Mouse (Mus musculus): ENCODE measurements around the gene Wnt11. TPM values are rescaled to one million over a fixed set of nuclear protein-coding genes. Genes with fewer than 3 reads are reported as not detected.

Gene Wnt11
- not detected for polyA plus RNA-seq (2014; fragmentation: Illumina TruSeq; extraction: RNeasy Lipid Tissue Mini Kit (QIAGEN cat#74804); ENCODE audit: low read depth, low replicate concordance)

DNA sequence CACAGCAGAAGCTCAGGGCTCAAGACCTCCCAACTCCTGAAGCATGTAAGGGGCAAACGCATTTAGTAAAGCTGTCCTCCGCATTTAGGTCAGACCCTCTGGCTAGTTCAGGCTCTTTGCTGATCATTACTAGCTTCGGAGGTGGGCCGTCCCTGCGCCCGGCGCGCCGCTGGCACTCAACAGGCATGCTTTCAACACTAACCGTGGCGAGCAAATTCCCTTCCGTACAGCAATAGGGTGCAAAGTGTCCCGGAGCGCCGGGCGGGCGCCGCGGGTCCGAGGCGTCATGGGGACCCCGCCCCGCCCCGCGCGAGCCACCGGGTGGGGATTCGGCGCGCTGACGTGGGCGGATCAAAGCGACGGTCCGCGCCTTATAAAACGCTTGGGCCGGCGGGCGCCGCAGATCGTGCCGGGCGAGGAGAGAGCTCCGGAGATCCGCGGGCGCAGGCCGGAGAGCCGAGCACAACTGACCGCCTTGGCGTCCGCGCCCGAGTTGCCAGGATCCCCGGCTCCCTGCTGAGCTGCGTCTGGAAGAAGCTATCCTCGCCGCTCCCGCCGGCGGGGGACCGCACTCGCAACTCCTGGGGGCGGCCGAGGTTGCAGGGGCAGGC lies at the start of gene Wnt11:
Gene Wnt11, plus strand, starts transcription at position 402 of the 611 bp plus-strand sequence.

Other genes starting within 250 kb of the Wnt11 start
- 10.3 TPM for gene Emsy, start 178.3 kb upstream of the Wnt11 start, polyA plus RNA-seq (2014; fragmentation: Illumina TruSeq; extraction: RNeasy Lipid Tissue Mini Kit (QIAGEN cat#74804); ENCODE audit: low read depth, low replicate concordance)
- gene Thap12, start 132.0 kb upstream of the Wnt11 start, polyA plus RNA-seq (2014; fragmentation: Illumina TruSeq; extraction: RNeasy Lipid Tissue Mini Kit (QIAGEN cat#74804); ENCODE audit: low read depth, low replicate concordance): 54.1 TPM

Measured in liver, adult 10 weeks (tissue).